Mouse (Mus musculus) spleen, adult 2 months (tissue): ENCODE data around the gene Stk40.

Experiments used
- CTCF ChIP-seq: fragments of 200-500 bp; IDR thresholded peaks from 2 replicates; pipeline ENCODE4 v1.5.1; 2011; ENCODE audit warnings: mild to moderate bottlenecking, inconsistent platforms; ENCODE audit not compliant: insufficient read depth, insufficient read length, insufficient replicate concordance; ENCODE audit errors: extremely low read depth
- POLR2A ChIP-seq: fragments of 200-500 bp; IDR thresholded peaks from 2 replicates; pipeline ENCODE4 v1.6.1; 2011; ENCODE audit warnings: low read depth, low read length, inconsistent platforms

DNA sequence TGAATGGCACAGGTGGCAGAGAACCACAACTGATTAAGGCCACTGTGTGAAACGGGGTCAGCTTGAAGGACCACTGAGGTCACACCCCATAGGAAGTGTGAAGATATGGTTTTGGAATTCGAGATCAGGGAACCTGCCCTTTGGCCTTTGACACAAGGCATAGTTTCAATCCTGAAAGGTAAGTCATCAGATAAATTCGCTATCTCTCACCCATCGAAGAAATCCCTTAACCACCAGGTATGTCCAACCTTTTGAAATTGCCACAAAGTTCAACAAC, 13.0 kb upstream of the Stk40 start:
- no peak for TF ChIP-seq CTCF
- TF ChIP-seq POLR2A: no peak
